Mouse (Mus musculus): ENCODE results near the gene Mdga1. TPM values are rescaled to one million over a fixed set of nuclear protein-coding genes. Genes with fewer than 3 reads are reported as not detected.

Gene Mdga1
- polyA plus RNA-seq, 1 experiment from 2014 or later = 14.3 TPM

DNA sequence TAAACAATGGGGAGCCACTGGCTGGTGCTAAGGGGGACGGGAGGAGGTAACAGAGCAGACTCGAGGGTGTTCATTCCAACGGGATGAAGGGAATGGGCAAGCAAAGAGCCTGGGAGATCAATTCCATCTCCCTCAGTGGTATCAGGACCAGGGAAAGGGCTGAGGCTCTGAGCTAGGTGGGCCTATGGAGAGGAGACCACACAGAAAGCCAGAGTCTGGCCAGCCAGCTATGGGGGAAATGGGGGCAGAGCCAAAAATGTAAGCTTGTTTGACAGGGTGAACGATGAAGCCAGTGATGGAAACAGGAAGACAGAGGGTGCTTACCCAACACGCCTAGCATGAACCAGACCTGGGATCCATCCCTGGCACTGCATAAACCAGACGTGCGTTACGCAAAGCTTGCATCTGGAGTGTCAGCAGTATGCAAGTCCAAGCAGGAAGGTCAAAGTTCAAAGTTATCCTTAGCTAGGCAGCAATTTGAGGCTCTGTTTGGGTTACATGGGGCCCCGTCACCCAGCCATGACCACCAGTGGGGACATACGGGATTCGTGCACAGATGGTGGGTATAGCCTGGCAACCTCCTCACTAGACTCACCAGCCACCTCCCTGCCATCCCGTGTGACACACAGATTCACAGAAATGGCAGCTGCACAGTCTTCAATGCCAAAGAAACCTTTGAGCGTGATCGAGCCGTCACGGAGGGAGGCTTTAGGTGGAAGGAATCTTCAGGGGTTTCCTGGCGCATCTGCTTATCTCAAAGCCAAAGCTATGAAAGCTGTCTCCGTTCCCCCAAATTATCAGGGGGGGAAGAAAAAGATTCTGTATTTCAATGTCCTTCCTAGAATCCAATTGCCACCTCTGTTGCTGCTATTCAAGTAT is 113.9 kb downstream of the Mdga1 start:
- Histone ChIP-seq H3K36me3 (ENCODE audit: control insufficient read depth, insufficient read depth, low read length) (no peaks in the 10 kb centered on the region; the same call in 1 of the 2 replicates), H3K27ac (ENCODE audit: low read length) (0 out of 2 replicates have a peak overlapping the region, but pooled peaks have one; percentile 1), H3K9ac (ENCODE audit: low read depth, low read length) (no peak overlapping the region), H3K4me2 (ENCODE audit: low read length) (no peak overlapping the region), H3K4me1 (ENCODE audit: control insufficient read depth, insufficient read depth, low read length) (0 out of 2 replicates have a peak, but pooled peaks cover 12% of the 10 kb centered on the region), H3K27me3 (ENCODE audit: control insufficient read depth, insufficient read depth, low read depth, low read length) (no peaks in the 10 kb centered on the region), H3K9me3 (replicated peaks; ENCODE audit: control insufficient read depth, low read length, poor library complexity, severe bottlenecking) (no peaks in the 10 kb centered on the region), H3K4me3 (ENCODE audit: low read depth, low read length) (no peak overlapping the region)
- ATAC-seq = no peak
- 61% methylated on average over 18 of the region's 18 CpGs for WGBS

DNA sequence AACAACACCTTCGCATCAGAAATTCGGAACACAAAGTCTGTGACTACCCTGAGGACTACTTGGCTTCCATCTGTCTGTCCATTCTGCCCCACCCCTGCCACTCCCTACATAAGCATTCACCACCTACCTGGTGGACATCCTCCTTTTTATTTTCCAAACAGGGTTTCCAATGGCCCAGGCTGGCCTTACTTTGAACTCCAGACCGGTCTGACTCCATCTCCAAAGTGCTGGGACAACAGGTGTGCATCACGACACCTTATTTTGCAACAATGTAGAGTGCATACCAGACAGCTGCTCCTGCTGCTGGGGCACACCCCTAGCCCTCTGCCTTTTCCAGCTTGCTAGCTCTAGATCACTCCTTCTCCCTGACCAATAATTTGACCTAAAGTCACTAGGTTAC is 115.1 kb downstream of the Mdga1 start:
- no peak for ATAC-seq
- WGBS = 92% methylated on average over 4 of the region's 4 CpGs

DNA sequence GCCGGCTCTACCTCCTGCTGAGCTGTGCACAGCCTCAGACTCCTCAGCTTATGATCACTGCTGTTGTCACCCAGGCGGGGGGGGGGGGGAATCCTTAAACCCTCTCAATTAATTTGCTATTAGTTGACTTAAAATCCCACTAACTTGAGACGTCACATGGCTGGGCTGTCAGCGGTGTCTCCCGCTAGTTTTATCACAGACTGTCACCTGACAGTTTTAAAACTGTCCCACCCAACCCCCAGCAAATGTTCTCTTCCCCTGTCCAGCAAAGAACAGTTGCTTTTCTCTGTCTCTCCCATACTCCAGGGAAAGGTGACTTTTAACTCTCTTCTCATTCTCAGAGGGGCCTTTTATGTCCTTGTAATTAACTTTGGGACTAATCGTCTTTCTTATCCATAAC is 115.5 kb downstream of the Mdga1 start:
- Histone ChIP-seq H3K9me3 (replicated peaks; ENCODE audit: control insufficient read depth, low read length, poor library complexity, severe bottlenecking) (no peaks in the 10 kb centered on the region), H3K9ac (ENCODE audit: low read depth, low read length) (no peak overlapping the region), H3K4me3 (ENCODE audit: low read depth, low read length) (no peak overlapping the region), H3K36me3 (ENCODE audit: control insufficient read depth, insufficient read depth, low read length) (no peaks in the 10 kb centered on the region; the same call in 1 of the 2 replicates), H3K4me2 (ENCODE audit: low read length) (no peak overlapping the region), H3K27me3 (ENCODE audit: control insufficient read depth, insufficient read depth, low read depth, low read length) (no peaks in the 10 kb centered on the region), H3K27ac (ENCODE audit: low read length) (no peak overlapping the region), H3K4me1 (ENCODE audit: control insufficient read depth, insufficient read depth, low read length) (0 out of 2 replicates have a peak, but pooled peaks cover 12% of the 10 kb centered on the region)
- no peak for ATAC-seq
- 68% methylated on average over 6 of the region's 6 CpGs for WGBS

More for the DNA sequence above, 115.1 kb downstream of the Mdga1 start:
- Histone ChIP-seq H3K4me1 (ENCODE audit: control insufficient read depth, insufficient read depth, low read length) (0 out of 2 replicates have a peak, but pooled peaks cover 12% of the 10 kb centered on the region), H3K9me3 (replicated peaks; ENCODE audit: control insufficient read depth, low read length, poor library complexity, severe bottlenecking) (no peaks in the 10 kb centered on the region), H3K9ac (ENCODE audit: low read depth, low read length) (no peak overlapping the region), H3K27ac (ENCODE audit: low read length) (no peak overlapping the region), H3K4me2 (ENCODE audit: low read length) (no peak overlapping the region), H3K4me3 (ENCODE audit: low read depth, low read length) (no peak overlapping the region), H3K27me3 (ENCODE audit: control insufficient read depth, insufficient read depth, low read depth, low read length) (no peaks in the 10 kb centered on the region), H3K36me3 (ENCODE audit: control insufficient read depth, insufficient read depth, low read length) (no peaks in the 10 kb centered on the region; the same call in 1 of the 2 replicates)

DNA sequence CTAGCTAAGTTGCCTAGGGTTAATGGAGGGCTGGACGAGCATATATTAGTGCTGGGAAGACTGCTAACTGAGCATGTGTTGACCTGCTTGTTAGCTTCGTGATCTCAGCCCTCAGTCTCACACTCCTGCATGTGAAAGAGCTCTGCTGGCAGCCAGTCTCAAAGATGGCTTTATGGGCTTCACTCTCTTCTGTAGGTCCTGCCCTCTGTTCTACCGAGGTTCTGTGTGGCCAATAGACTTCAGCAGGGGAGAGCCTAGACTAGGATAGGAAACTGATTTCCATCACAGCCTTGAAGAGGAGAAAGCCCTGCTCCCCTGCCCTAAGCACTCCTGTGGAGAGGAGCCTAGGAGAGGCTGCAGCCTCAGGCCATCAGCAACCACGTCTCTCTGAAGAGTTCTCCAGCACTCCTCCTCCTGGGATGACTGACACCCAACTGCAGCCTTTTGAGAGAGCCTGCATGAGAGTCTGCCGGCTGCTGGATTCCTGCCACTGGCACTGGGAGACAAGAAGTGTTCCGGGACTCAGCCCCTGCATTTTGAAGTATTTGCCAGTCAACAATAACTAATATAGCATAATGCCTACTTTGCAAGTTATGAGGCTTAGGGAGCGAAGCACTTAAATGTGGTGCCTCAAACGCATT is 116.9 kb downstream of the Mdga1 start:
- no peak overlapping the region for H3K27ac ChIP-seq (ENCODE audit: low read length)
- WGBS = 37% methylated on average over 8 of the region's 8 CpGs
- ATAC-seq = no peak

DNA sequence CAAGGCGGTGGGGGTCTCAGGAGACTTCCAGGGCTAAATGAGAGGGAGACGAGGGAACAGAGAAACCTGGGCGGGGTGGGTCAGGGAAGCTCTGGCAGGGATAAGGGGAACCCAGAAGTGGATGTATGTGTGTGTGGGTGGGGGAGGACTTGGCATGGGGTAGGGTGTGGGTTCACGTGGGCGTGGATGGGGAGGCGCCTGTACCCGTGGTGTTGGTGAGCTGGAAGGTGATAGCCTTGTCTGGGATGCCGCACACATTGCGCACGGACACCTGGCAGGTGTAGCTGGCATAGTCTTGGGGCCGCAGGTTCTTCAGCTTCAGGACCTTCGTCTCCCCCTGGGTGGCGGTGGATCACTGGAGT is 120.5 kb downstream of the Mdga1 start:
- Histone ChIP-seq H3K9me3 (replicated peaks; ENCODE audit: control insufficient read depth, low read length, poor library complexity, severe bottlenecking) (no peaks in the 10 kb centered on the region), H3K9ac (ENCODE audit: low read depth, low read length) (no peak overlapping the region), H3K4me1 (ENCODE audit: control insufficient read depth, insufficient read depth, low read length) (0 out of 2 replicates have a peak, but pooled peaks cover 8% of the 10 kb centered on the region), H3K4me3 (ENCODE audit: low read depth, low read length) (no peak overlapping the region), H3K27ac (ENCODE audit: low read length) (no peak overlapping the region), H3K36me3 (ENCODE audit: control insufficient read depth, insufficient read depth, low read length) (no peaks in the 10 kb centered on the region; the same call in 1 of the 2 replicates), H3K4me2 (ENCODE audit: low read length) (no peak overlapping the region), H3K27me3 (ENCODE audit: control insufficient read depth, insufficient read depth, low read depth, low read length) (no peaks in the 10 kb centered on the region)
- peak; percentile 30; the same call in 1 of the 2 replicates for ATAC-seq
- 80% methylated on average over 12 of the region's 13 CpGs for WGBS

More for the DNA sequence above, 116.9 kb downstream of the Mdga1 start:
- Histone ChIP-seq H3K27me3 (ENCODE audit: control insufficient read depth, insufficient read depth, low read depth, low read length) (no peaks in the 10 kb centered on the region), H3K9me3 (replicated peaks; ENCODE audit: control insufficient read depth, low read length, poor library complexity, severe bottlenecking) (no peaks in the 10 kb centered on the region), H3K36me3 (ENCODE audit: control insufficient read depth, insufficient read depth, low read length) (no peaks in the 10 kb centered on the region; the same call in 1 of the 2 replicates), H3K4me2 (ENCODE audit: low read length) (no peak overlapping the region), H3K4me3 (ENCODE audit: low read depth, low read length) (no peak overlapping the region), H3K9ac (ENCODE audit: low read depth, low read length) (no peak overlapping the region), H3K4me1 (ENCODE audit: control insufficient read depth, insufficient read depth, low read length) (0 out of 2 replicates have a peak, but pooled peaks cover 12% of the 10 kb centered on the region)

DNA sequence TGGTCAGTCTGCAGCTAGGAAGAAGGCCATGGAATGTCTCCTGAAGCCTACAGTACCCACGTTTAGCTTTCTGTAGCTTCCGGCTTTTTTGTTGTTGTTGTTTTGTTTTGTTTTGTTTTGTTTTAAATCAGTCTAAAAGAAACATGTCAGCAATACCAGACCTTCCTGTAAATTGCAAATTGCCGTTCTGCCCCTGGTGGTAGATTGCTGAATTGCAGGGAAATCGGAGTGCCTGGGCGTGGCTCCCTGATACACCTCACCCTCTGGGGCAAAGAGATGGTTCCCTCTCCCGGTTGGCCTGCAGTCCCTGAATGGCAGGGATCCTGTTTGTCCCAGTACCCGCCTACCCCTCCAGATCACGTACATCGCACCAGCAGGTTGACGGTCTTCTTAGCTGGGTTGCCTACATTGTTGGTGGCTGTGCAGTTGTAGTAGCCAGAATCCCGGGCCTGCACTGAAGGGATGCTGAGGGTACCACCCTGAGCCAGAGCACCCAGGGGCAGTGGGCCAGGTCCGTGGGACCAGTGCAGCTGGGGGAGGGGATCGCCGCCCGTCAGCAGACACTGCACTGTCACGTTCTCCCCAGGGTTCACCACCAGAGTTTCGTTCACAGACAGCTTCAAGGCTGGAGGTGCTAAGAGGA is 121.0 kb downstream of the Mdga1 start:
- 0 out of 2 replicates have a peak, but pooled peaks have one; percentile 25 for ATAC-seq
- Histone ChIP-seq H3K27ac (ENCODE audit: low read length) (no peak overlapping the region), H3K9me3 (replicated peaks; ENCODE audit: control insufficient read depth, low read length, poor library complexity, severe bottlenecking) (no peaks in the 10 kb centered on the region), H3K27me3 (ENCODE audit: control insufficient read depth, insufficient read depth, low read depth, low read length) (no peaks in the 10 kb centered on the region), H3K4me3 (ENCODE audit: low read depth, low read length) (no peak overlapping the region), H3K36me3 (ENCODE audit: control insufficient read depth, insufficient read depth, low read length) (no peaks in the 10 kb centered on the region; the same call in 1 of the 2 replicates), H3K9ac (ENCODE audit: low read depth, low read length) (no peak overlapping the region), H3K4me2 (ENCODE audit: low read length) (peak overlapping the region; percentile 15; the same call in 1 of the 2 replicates), H3K4me1 (ENCODE audit: control insufficient read depth, insufficient read depth, low read length) (0 out of 2 replicates have a peak, but pooled peaks cover 8% of the 10 kb centered on the region)
- WGBS = 29% methylated on average over 17 of the region's 17 CpGs

- Histone ChIP-seq H3K9me3 (replicated peaks; ENCODE audit: control insufficient read depth, low read length, poor library complexity, severe bottlenecking) (no peaks in the 10 kb centered on the region), H3K4me2 (ENCODE audit: low read length) (no peak overlapping the region), H3K9ac (ENCODE audit: low read depth, low read length) (no peak overlapping the region), H3K36me3 (ENCODE audit: control insufficient read depth, insufficient read depth, low read length) (no peaks in the 10 kb centered on the region; the same call in 1 of the 2 replicates), H3K4me1 (ENCODE audit: control insufficient read depth, insufficient read depth, low read length) (no peaks in the 10 kb centered on the region), H3K27me3 (ENCODE audit: control insufficient read depth, insufficient read depth, low read depth, low read length) (no peaks in the 10 kb centered on the region), H3K4me3 (ENCODE audit: low read depth, low read length) (no peak overlapping the region), H3K27ac (ENCODE audit: low read length) (no peak overlapping the region)
- no peak for ATAC-seq
- 55% methylated on average over 8 of the region's 8 CpGs for WGBS
These were observed 122.6 kb downstream of the Mdga1 start for GRCm38 (mm10) chr17:29847291-29847690.

- H3K4me1 ChIP-seq (ENCODE audit: control insufficient read depth, insufficient read depth, low read length) = no peaks in the 10 kb centered on the region
- WGBS = 84% methylated on average over 15 of the region's 15 CpGs
- H3K4me3 ChIP-seq (ENCODE audit: low read depth, low read length) = no peak overlapping the region
- no peak overlapping the region for H3K27ac ChIP-seq (ENCODE audit: low read length)
- no peak for ATAC-seq
- no peak overlapping the region for H3K4me2 ChIP-seq (ENCODE audit: low read length)
- no peak overlapping the region for H3K9ac ChIP-seq (ENCODE audit: low read depth, low read length)
- no peaks in the 10 kb centered on the region for H3K9me3 ChIP-seq (replicated peaks; ENCODE audit: control insufficient read depth, low read length, poor library complexity, severe bottlenecking)
- H3K27me3 ChIP-seq (ENCODE audit: control insufficient read depth, insufficient read depth, low read depth, low read length) = no peaks in the 10 kb centered on the region
- H3K36me3 ChIP-seq (ENCODE audit: control insufficient read depth, insufficient read depth, low read length) = no peaks in the 10 kb centered on the region; the same call in 1 of the 2 replicates
These were observed 123.6 kb downstream of the Mdga1 start for GRCm38 (mm10) chr17:29846284-29846683.

All from midbrain, embryonic 16.5 days (tissue).